Mouse (Mus musculus) hindbrain, embryonic 14.5 days (tissue): Measurements from ENCODE around the gene Olfr905. TPM values are rescaled to one million over a fixed set of nuclear protein-coding genes. Genes with fewer than 3 reads are reported as not detected.

Experiments
- ATAC-seq: fragments of 200-750 bp; cut with Nextera tagmentation; 2 replicates; pipeline ENCODE4 v1.8.0; 2017; ENCODE audit warnings: moderate number of reproducible peaks, mild to moderate bottlenecking, moderate TSS enrichment, moderate library complexity; ENCODE audit not compliant: low FRiP score
- DNase-seq: peaks from one replicate; pipeline ENCODE4 v3.0.0-alpha.2; 2015; ENCODE audit warnings: low spot score
- H3K27ac ChIP-seq: fragments of 300-500 bp; sonication (generic); 2 replicates; pipeline ENCODE4 v1.5.1; 2014; ENCODE audit warnings: mild to moderate bottlenecking, moderate library complexity
- H3K27me3 ChIP-seq: fragments of 300-500 bp; sonication (generic); 2 replicates; pipeline ENCODE4 v1.6.1; 2014; ENCODE audit warnings: mild to moderate bottlenecking, low read length, mixed read lengths; ENCODE audit not compliant: control insufficient read depth, insufficient read depth
- H3K36me3 ChIP-seq: fragments of 300-500 bp; sonication (generic); replicated peaks from 2 replicates; pipeline ENCODE4 v1.6.1; 2014; ENCODE audit not compliant: control insufficient read depth, insufficient read depth
- H3K4me1 ChIP-seq: fragments of 300-500 bp; sonication (generic); replicated peaks from 2 replicates; pipeline ENCODE4 v1.6.1; 2014; ENCODE audit warnings: antibody characterized with exemption, low read length, mixed read lengths; ENCODE audit not compliant: control insufficient read depth, insufficient read depth
- H3K4me2 ChIP-seq: fragments of 300-500 bp; sonication (generic); replicated peaks from 2 replicates; pipeline ENCODE4 v1.6.1; 2014; ENCODE audit warnings: mild to moderate bottlenecking, moderate library complexity
- H3K4me3 ChIP-seq: fragments of 300-500 bp; sonication (generic); replicated peaks from 2 replicates; pipeline ENCODE4 v1.5.1; 2014; ENCODE audit warnings: mild to moderate bottlenecking, low read length
- H3K9ac ChIP-seq: fragments of 300-500 bp; sonication (generic); 2 replicates; pipeline ENCODE4 v1.6.1; 2014
- H3K9me3 ChIP-seq: fragments of 300-500 bp; sonication (generic); 2 replicates; pipeline ENCODE4 v1.6.1; 2016; ENCODE audit warnings: low read length; ENCODE audit not compliant: control insufficient read depth
- WGBS: fragments of 180-500 bp; shearing (Covaris S2); extraction: QIAGEN DNeasy Blood & Tissue Kit; methylation state at CpG from one replicate; pipeline ENCODE4 v1.1.7; 2014; 5-methylcytosine and 5-hydroxymethylcytosine counted together
- polyA plus RNA-seq: library from polyadenylated mRNA; unstranded; fragments of >200 nt; fragmentation: Nextera tagmentation; extraction: Ambion mirVana; gene quantifications from 2 replicates; pipeline ENCODE4 v1.2.1, GENCODE M21; 2014

The Olfr905 gene
- polyA plus RNA-seq, result not detected in 2 replicates

GRCm38 (mm10) chr9:38470807-38471206 is at the start of gene Olfr905:
Olfr905 (plus strand) TSS chr9:38471107.
- no peak within 1 kb of the TSS for H3K27ac ChIP-seq
- no peaks in the 10 kb centered on the region for H3K27me3 ChIP-seq
- H3K9ac ChIP-seq, result no peak within 1 kb of the TSS
- no peaks in the 10 kb centered on the region for H3K9me3 ChIP-seq
- H3K4me3 ChIP-seq, result no peak within 1 kb of the TSS
- H3K4me2 ChIP-seq, result no peak within 1 kb of the TSS
- DNase-seq (no peak), ATAC-seq (no peak)
- no peaks in the 10 kb centered on the region for H3K4me1 ChIP-seq
- H3K36me3 ChIP-seq, result no peaks in the 10 kb centered on the region

GRCm38 (mm10) chr9:38423801-38424200 is 47.1 kb upstream of the Olfr905 start:
- no peaks in the 10 kb centered on the region for H3K4me1 ChIP-seq
- ATAC-seq (no peak), DNase-seq (no peak)
- no peak overlapping the region for H3K27ac ChIP-seq
- no peaks in the 10 kb centered on the region for H3K9me3 ChIP-seq
- H3K36me3 ChIP-seq, result no peaks in the 10 kb centered on the region
- no peak overlapping the region for H3K4me3 ChIP-seq
- no peak overlapping the region for H3K9ac ChIP-seq
- no peak overlapping the region for H3K4me2 ChIP-seq
- H3K27me3 ChIP-seq, result no peaks in the 10 kb centered on the region

- 51% methylated on average over 1 of the region's 1 CpGs for WGBS
- ATAC-seq, result no peak
- no peak overlapping the region for H3K27ac ChIP-seq
Observed at GRCm38 (mm10) chr9:38427026-38427425, 43.9 kb upstream of the Olfr905 start.

GRCm38 (mm10) chr9:38429155-38429554 is 41.8 kb upstream of the Olfr905 start, which contains the start of gene Olfr901:
Olfr901 (plus strand) TSS chr9:38429455.
- H3K4me1 ChIP-seq, result no peaks in the 10 kb centered on the region
- no peak within 1 kb of the TSS for H3K9ac ChIP-seq
- H3K36me3 ChIP-seq, result no peaks in the 10 kb centered on the region
- H3K9me3 ChIP-seq, result no peaks in the 10 kb centered on the region
- no peaks in the 10 kb centered on the region for H3K27me3 ChIP-seq
- H3K27ac ChIP-seq, result no peak within 1 kb of the TSS
- WGBS, result 80% methylated on average over 1 of the region's 1 CpGs
- DNase-seq, result no peak
- H3K4me2 ChIP-seq, result no peak within 1 kb of the TSS
- no peak within 1 kb of the TSS for H3K4me3 ChIP-seq
- no peak for ATAC-seq

More at GRCm38 (mm10) chr9:38427026-38427425, 43.9 kb upstream of the Olfr905 start:
- no peak overlapping the region for H3K4me3 ChIP-seq
- H3K36me3 ChIP-seq, result no peaks in the 10 kb centered on the region
- no peaks in the 10 kb centered on the region for H3K27me3 ChIP-seq
- H3K4me2 ChIP-seq, result no peak overlapping the region
- H3K9me3 ChIP-seq, result no peaks in the 10 kb centered on the region
- no peak for DNase-seq
- no peak overlapping the region for H3K9ac ChIP-seq
- H3K4me1 ChIP-seq, result no peaks in the 10 kb centered on the region

GRCm38 (mm10) chr9:38447352-38447751 is 23.6 kb upstream of the Olfr905 start, which contains the start of gene Olfr902:
Olfr902 (plus strand) TSS chr9:38447652.
- no peaks in the 10 kb centered on the region for H3K4me1 ChIP-seq
- ATAC-seq (no peak), DNase-seq (no peak)
- H3K27ac ChIP-seq, result no peak within 1 kb of the TSS
- no peak within 1 kb of the TSS for H3K9ac ChIP-seq
- no peak within 1 kb of the TSS for H3K4me2 ChIP-seq
- H3K36me3 ChIP-seq, result no peaks in the 10 kb centered on the region
- 93% methylated on average over 5 of the region's 5 CpGs for WGBS
- no peak within 1 kb of the TSS for H3K4me3 ChIP-seq
- H3K27me3 ChIP-seq, result no peaks in the 10 kb centered on the region
- no peaks in the 10 kb centered on the region for H3K9me3 ChIP-seq

- H3K27ac ChIP-seq, result no peak within 1 kb of the TSS
- ATAC-seq, result no peak
- H3K9ac ChIP-seq, result no peak within 1 kb of the TSS
- no peak within 1 kb of the TSS for H3K4me2 ChIP-seq
- H3K9me3 ChIP-seq, result no peaks in the 10 kb centered on the region
- DNase-seq, result no peak
- H3K4me3 ChIP-seq, result no peak within 1 kb of the TSS
- H3K27me3 ChIP-seq, result no peaks in the 10 kb centered on the region
- H3K36me3 ChIP-seq, result no peaks in the 10 kb centered on the region
- H3K4me1 ChIP-seq, result no peaks in the 10 kb centered on the region
Observed at GRCm38 (mm10) chr9:38462844-38463243, 8.1 kb upstream of the Olfr905 start, which contains the start of gene Olfr904. Olfr904 (plus strand) TSS chr9:38463144.

- H3K9ac ChIP-seq, result no peak within 1 kb of the TSS
- H3K27ac ChIP-seq, result no peak within 1 kb of the TSS
- DNase-seq, result no peak
- no peaks in the 10 kb centered on the region for H3K9me3 ChIP-seq
- 88% methylated on average over 3 of the region's 3 CpGs for WGBS
- H3K36me3 ChIP-seq, result no peaks in the 10 kb centered on the region
- no peak for ATAC-seq
- no peaks in the 10 kb centered on the region for H3K4me1 ChIP-seq
- no peaks in the 10 kb centered on the region for H3K27me3 ChIP-seq
- H3K4me3 ChIP-seq, result no peak within 1 kb of the TSS
- no peak within 1 kb of the TSS for H3K4me2 ChIP-seq
Observed at GRCm38 (mm10) chr9:38486785-38487184, 15.9 kb downstream of the Olfr905 start, which contains the start of gene Olfr906. Olfr906 (plus strand) TSS chr9:38487085.

GRCm38 (mm10) chr9:38495501-38495900 is 24.6 kb downstream of the Olfr905 start, which contains the start of gene Olfr907:
Olfr907 (plus strand) TSS chr9:38495801.
- 84% methylated on average over 2 of the region's 2 CpGs for WGBS
- no peaks in the 10 kb centered on the region for H3K4me1 ChIP-seq
- H3K4me3 ChIP-seq, result no peak within 1 kb of the TSS
- no peaks in the 10 kb centered on the region for H3K27me3 ChIP-seq
- no peak within 1 kb of the TSS for H3K4me2 ChIP-seq
- H3K9me3 ChIP-seq, result no peaks in the 10 kb centered on the region
- DNase-seq, result no peak
- H3K36me3 ChIP-seq, result no peaks in the 10 kb centered on the region
- ATAC-seq, result no peak
- H3K27ac ChIP-seq, result no peak within 1 kb of the TSS
- H3K9ac ChIP-seq, result no peak within 1 kb of the TSS

GRCm38 (mm10) chr9:38512353-38512752 is 41.4 kb downstream of the Olfr905 start:
- no peak overlapping the region for H3K9ac ChIP-seq
- no peak overlapping the region for H3K27ac ChIP-seq
- ATAC-seq, result no peak

GRCm38 (mm10) chr9:38521280-38521679 is 50.4 kb downstream of the Olfr905 start, which contains the start of gene Olfr911-ps1:
Olfr911-ps1 (plus strand) TSS chr9:38521580.
- Histone ChIP-seq H3K9ac (no peak within 1 kb of the TSS), H3K4me3 (no peak within 1 kb of the TSS), H3K27me3 (no peaks in the 10 kb centered on the region), H3K27ac (no peak within 1 kb of the TSS), H3K36me3 (no peaks in the 10 kb centered on the region), H3K9me3 (no peaks in the 10 kb centered on the region), H3K4me1 (no peaks in the 10 kb centered on the region), H3K4me2 (no peak within 1 kb of the TSS)
- DNase-seq (no peak), ATAC-seq (no peak)
- WGBS, result 77% methylated on average over 1 of the region's 1 CpGs

More at GRCm38 (mm10) chr9:38512353-38512752, 41.4 kb downstream of the Olfr905 start:
- 76% methylated on average over 2 of the region's 2 CpGs for WGBS
- DNase-seq, result no peak
- Histone ChIP-seq H3K9me3 (no peaks in the 10 kb centered on the region), H3K4me2 (no peak overlapping the region), H3K36me3 (no peaks in the 10 kb centered on the region), H3K27me3 (no peaks in the 10 kb centered on the region), H3K4me3 (no peak overlapping the region), H3K4me1 (no peaks in the 10 kb centered on the region)
